Mouse (Mus musculus): Measurements from ENCODE around the gene Olfr1330.
"Not testable (repeated sequence)": the region's sequence is repeated elsewhere in the genome, so short reads cannot be mapped to it uniquely, and the experiment has no call there.

The Olfr1330 gene

GRCm38 (mm10) chr4:118888297-118888696, at the start of gene Olfr1330:
TSS of gene Olfr1330 (plus strand) at chr4:118888597.
- no peak for DNase-seq

- DNase-seq, result no peak
Observed at GRCm38 (mm10) chr4:118861791-118862190, 26.6 kb upstream of the Olfr1330 start.

- no peak for DNase-seq
Observed at GRCm38 (mm10) chr4:118862704-118863103, 25.7 kb upstream of the Olfr1330 start.

- DNase-seq, result no peak
Observed at GRCm38 (mm10) chr4:118864349-118864748, 24.0 kb upstream of the Olfr1330 start, which contains the start of gene Olfr1331. TSS of gene Olfr1331 (plus strand) at chr4:118864649.

GRCm38 (mm10) chr4:118867566-118867965, 20.8 kb upstream of the Olfr1330 start:
- no peak for DNase-seq

GRCm38 (mm10) chr4:118901981-118902380, 13.6 kb downstream of the Olfr1330 start:
- DNase-seq, result peak; percentile 4

GRCm38 (mm10) chr4:118917365-118917764, 29.0 kb downstream of the Olfr1330 start, which contains the start of gene Olfr1329:
TSS of gene Olfr1329 (minus strand) at chr4:118917465.
- not testable (repeated sequence) for DNase-seq

- not testable (repeated sequence) for DNase-seq
Observed at GRCm38 (mm10) chr4:118931326-118931725, 42.9 kb downstream of the Olfr1330 start.

GRCm38 (mm10) chr4:118938512-118938911, 50.1 kb downstream of the Olfr1330 start, which contains the start of gene Olfr1328:
TSS of gene Olfr1328 (minus strand) at chr4:118938612.
- DNase-seq, result no peak

Measured in right cerebral cortex, postnatal 4 days (tissue).